Mouse (Mus musculus): Measurements from ENCODE around the gene Gm21119. TPM values are rescaled to one million over a fixed set of nuclear protein-coding genes. Genes with fewer than 3 reads are reported as not detected.

The Gm21119 gene
- not detected for polyA plus RNA-seq (2017; shearing (Covaris generic))

GRCm38 (mm10) chr8:20614619-20615018, at the start of gene Gm21119:
Gm21119 (plus strand) TSS chr8:20614919.

Data from CD4-positive, CD25-positive, alpha-beta regulatory T cell (primary cell).